Mouse (Mus musculus) bone marrow, adult 2 months (tissue): ENCODE measurements around the gene Wdr54. TPM values are rescaled to one million over a fixed set of nuclear protein-coding genes. Genes with fewer than 3 reads are reported as not detected.

Experiments
- H3K27ac ChIP-seq: fragments of 200-500 bp; 2 replicates; pipeline ENCODE4 v1.5.1; 2012; ENCODE audit warnings: low read depth, mild to moderate bottlenecking, control low read depth, inconsistent platforms, low read length; ENCODE audit not compliant: control insufficient read depth, poor library complexity, insufficient read depth
- H3K4me1 ChIP-seq: fragments of 200-500 bp; 2 replicates; pipeline ENCODE4 v1.6.1; 2011; ENCODE audit warnings: low read length; ENCODE audit not compliant: control insufficient read depth, insufficient read depth
- H3K4me3 ChIP-seq: fragments of 200-500 bp; replicated peaks from 2 replicates; pipeline ENCODE3; 2011; ENCODE audit warnings: mild to moderate bottlenecking, low read depth, low read length, control low read depth; ENCODE audit not compliant: control insufficient read depth
- CTCF ChIP-seq: fragments of 200-500 bp; IDR thresholded peaks from 2 replicates; pipeline ENCODE4 v1.5.1; 2011; ENCODE audit warnings: low read length, control low read depth; ENCODE audit not compliant: control insufficient read depth, insufficient read depth
- POLR2A ChIP-seq: fragments of 200-500 bp; IDR thresholded peaks from 2 replicates; pipeline ENCODE4 v1.6.1; 2011; ENCODE audit warnings: low read depth, mild to moderate bottlenecking, control low read depth, low read length, borderline replicate concordance; ENCODE audit not compliant: control insufficient read depth
- WGBS: fragments of 180-500 bp; shearing (Covaris S2); methylation state at CpG from one replicate; pipeline ENCODE4 v1.1.7; 2018; 5-methylcytosine and 5-hydroxymethylcytosine counted together
- polyA plus RNA-seq: library from polyadenylated mRNA; stranded (reverse); fragments of >200 nt; gene quantifications from 2 replicates; pipeline ENCODE4 v1.2.4, GENCODE M21; 2011; ENCODE audit warnings: low replicate concordance; ENCODE audit not compliant: missing spikeins, insufficient read depth, insufficient read length

The Wdr54 gene
- polyA plus RNA-seq, 1 experiment = not detected

DNA sequence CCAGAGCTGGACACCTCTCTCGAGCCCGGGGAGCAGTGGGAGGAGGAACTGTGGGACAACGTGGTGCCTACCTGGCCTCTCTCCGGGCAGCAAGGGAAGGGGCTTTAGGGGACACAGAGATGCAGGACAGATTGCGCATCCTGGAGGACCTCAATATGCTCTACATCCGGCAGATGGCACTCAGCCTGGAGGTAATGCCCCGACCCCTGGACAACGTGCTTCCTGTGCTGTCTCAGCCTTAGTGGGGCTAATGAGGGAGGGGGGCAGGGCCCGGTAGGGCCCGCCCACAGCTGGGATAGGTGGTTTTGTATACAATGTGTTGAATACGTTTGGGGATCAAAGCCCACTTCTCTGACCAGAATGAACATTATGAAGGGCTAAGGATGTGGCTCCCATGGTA is 18.1 kb downstream of the Wdr54 start:
- Histone ChIP-seq H3K4me3 (no peak overlapping the region), H3K4me1 (peaks cover 3% of the 10 kb centered on the region; the same call in 1 of the 2 replicates), H3K27ac (no peak overlapping the region)
- WGBS = 4% methylated on average over 11 of the region's 11 CpGs
- TF ChIP-seq CTCF (no peak), POLR2A (no peak)

DNA sequence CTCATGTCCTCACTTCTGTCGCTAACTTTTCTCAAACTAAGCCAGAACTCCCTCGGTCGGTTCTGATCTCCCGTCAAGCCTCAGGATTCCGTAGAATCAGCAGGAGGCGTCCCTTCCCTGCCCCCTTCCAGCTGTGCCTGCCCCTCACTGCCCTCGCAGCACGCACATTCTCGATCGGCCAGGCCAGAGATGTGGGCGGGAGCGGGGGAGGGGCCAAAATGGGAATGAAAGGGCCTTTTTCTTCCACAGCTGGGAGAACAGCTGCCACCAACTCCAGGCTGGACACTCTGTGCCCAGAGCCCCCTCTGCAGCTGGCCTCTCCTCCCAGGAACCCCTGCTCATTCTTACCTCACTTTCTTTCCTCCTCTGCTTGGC is 18.6 kb downstream of the Wdr54 start:
- no peak for TF ChIP-seq CTCF
- 0 out of 2 replicates have a peak, but pooled peaks have one; percentile 8 for TF ChIP-seq POLR2A
- H3K27ac ChIP-seq = no peak overlapping the region
- under 1% methylated on average over 12 of the region's 12 CpGs for WGBS
- peak overlapping the region; percentile 35 for H3K4me3 ChIP-seq
- H3K4me1 ChIP-seq = peaks cover 3% of the 10 kb centered on the region; the same call in 1 of the 2 replicates

DNA sequence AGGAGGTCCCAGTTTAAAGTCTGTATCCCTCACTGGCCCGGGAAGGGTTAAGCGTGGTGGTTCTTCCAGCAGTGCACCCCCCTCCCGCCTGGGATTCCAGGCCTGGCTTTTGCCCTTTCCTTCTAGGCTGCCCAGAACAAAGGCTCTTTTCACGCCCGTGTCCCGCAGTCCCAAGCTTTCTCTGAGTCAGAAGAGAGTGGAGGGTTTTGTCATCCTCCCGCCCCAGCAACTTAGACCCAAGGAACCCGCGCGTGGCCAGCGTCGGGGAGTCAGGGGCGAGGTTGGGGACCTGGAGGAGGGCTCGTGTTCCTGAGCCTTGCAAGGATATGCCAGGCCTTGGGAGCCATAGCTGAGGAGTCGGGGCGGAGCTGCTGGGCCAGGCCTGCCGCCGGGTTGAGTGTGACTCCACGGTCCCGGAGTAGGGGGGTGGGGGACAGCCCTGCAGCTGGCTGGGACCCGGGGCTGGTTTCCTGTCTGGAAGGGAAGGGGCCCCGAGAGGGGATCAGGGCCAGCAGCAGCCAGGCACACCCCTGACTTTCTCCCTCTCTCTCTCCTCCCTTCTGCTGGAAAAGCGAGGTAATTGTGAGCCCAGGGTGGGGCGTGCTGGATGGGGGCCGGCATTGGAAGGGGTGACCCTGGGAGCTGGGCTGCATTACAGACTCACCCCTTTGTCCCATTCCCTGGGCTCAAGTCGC is 19.2 kb downstream of the Wdr54 start:
- Histone ChIP-seq H3K4me3 (peak overlapping the region; percentile 35), H3K4me1 (peaks cover 3% of the 10 kb centered on the region; the same call in 1 of the 2 replicates), H3K27ac (no peak overlapping the region; the same call in 1 of the 2 replicates)
- WGBS = 4% methylated on average over 26 of the region's 26 CpGs
- TF ChIP-seq CTCF = no peak
- no peak for TF ChIP-seq POLR2A

DNA sequence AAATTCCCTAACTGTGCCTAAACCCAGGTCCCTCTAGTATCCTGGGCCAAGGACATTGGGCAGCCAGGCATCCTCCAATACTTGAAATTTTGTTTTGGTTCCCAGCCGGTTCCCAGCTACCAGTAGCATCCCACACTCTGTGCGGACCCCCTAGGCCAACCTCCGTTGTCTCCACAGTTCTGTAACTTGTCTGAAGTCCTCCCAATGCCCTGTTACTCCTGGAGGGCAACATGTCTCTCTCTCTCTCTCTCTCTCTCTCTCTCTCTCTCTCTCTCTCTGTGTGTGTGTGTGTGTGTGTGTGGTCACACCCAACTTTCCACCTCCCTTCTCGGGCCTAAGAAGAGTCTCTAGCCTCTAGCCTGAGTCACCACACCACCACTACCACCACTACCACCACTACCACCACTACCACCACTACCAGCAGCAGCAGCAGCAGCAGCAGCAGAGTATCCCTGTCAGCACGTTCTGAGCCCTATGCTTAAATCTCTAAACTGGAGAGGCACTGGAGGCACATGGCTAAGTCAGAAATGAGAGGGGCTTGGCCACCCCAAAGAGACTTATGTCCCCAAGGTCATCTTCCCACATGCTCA is 19.8 kb downstream of the Wdr54 start:
- H3K27ac ChIP-seq = no peak overlapping the region
- H3K4me3 ChIP-seq = no peak overlapping the region
- WGBS = 56% methylated on average over 5 of the region's 5 CpGs
- TF ChIP-seq CTCF (no peak), POLR2A (no peak)
- peaks cover 3% of the 10 kb centered on the region; the same call in 1 of the 2 replicates for H3K4me1 ChIP-seq

DNA sequence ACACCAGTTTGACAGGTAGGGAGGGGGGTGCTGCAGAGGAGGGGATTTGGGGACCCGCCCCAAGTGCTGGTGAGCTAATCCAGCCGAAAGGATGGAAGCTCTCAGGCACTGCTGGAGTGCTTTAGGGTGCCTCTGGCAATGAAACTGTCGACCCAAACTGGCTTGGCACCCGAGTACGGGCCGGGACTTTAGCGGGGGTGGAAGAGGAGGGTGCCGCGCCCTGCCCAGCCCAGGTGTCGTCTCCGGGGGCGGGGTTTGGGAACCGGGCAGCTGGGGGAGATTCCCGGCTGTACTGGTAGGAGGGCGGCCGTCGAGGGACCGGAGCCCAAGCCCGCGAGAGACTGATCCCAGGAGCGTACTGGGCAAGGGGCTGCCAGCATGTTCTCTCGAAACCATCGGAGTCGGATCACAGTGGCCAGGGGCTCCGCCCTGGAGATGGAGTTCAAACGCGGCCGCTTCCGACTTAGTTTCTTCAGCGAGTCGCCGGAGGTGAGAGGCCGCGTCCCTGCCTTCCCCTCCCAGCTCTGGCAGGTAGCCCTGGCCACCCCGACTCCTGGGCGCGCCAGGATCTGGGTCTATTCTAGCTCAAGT is 20.5 kb downstream of the Wdr54 start:
- Histone ChIP-seq H3K27ac (no peak overlapping the region), H3K4me1 (peaks cover 5% of the 10 kb centered on the region; the same call in 1 of the 2 replicates), H3K4me3 (peak overlapping the region; percentile 31)
- no peak for TF ChIP-seq POLR2A
- 30% methylated on average over 37 of the region's 37 CpGs for WGBS

DNA sequence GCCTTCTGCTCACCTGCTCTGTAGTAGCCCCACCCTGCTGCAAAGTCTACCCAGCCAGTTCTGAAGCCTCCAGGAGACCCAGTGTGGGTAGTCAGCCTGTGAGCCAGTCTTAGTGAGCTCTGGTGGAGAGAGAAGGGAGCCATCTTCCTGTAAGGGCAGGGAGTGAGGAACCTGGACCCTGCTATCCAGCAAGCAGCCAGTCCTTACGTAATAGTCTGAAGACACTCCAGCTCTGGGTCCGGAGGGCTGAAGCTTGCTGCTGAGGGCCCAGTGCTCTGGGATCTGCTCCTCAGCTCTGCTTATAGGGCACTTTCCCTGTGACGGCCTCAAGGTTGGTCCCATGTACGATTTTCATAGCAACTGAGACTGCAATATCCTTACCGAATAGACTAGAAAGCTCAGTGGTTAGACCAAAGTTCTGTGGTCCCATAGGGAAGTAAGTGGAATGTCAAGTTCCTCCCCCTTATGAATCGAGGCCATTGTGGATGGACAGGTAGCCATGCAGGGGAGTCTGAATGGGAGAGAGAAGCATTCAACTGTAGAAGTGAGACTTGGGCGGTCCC is 21.2 kb downstream of the Wdr54 start, which contains the start of gene Rtkn:
Rtkn (plus strand) TSS at position 513 of the 563 bp plus-strand sequence.
- peaks cover 5% of the 10 kb centered on the region; the same call in 1 of the 2 replicates for H3K4me1 ChIP-seq

DNA sequence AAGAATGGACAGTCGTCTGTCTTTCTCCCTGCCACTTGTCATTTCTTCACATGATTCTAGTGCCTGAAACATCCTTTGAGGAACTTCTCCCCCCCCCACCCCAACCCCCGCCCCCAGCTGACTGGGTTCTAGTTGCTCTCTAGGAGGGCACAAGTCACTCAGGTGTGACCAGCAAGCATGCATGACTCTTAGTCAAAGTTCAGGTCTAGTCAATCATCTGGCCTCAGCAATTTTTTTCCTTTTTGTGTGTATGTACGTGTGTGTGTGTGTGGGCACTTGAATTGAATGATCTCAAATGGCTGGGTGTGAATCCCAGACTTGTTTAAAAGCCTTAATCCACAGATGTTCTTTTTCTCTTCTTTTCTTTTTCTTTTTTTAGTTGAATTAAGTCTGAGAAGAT is 22.0 kb downstream of the Wdr54 start:
- no peak for TF ChIP-seq CTCF
- no peak for TF ChIP-seq POLR2A
- Histone ChIP-seq H3K4me1 (peaks cover 5% of the 10 kb centered on the region; the same call in 1 of the 2 replicates), H3K27ac (no peak overlapping the region), H3K4me3 (no peak overlapping the region)
- WGBS = 49% methylated on average over 3 of the region's 3 CpGs

More for the DNA sequence above, 21.2 kb downstream of the Wdr54 start, which contains the start of gene Rtkn:
- Histone ChIP-seq H3K27ac (no peak within 1 kb of the TSS), H3K4me3 (peak within 1 kb of the TSS; percentile 31)
- 56% methylated on average over 7 of the region's 7 CpGs for WGBS
- TF ChIP-seq CTCF = no peak

DNA sequence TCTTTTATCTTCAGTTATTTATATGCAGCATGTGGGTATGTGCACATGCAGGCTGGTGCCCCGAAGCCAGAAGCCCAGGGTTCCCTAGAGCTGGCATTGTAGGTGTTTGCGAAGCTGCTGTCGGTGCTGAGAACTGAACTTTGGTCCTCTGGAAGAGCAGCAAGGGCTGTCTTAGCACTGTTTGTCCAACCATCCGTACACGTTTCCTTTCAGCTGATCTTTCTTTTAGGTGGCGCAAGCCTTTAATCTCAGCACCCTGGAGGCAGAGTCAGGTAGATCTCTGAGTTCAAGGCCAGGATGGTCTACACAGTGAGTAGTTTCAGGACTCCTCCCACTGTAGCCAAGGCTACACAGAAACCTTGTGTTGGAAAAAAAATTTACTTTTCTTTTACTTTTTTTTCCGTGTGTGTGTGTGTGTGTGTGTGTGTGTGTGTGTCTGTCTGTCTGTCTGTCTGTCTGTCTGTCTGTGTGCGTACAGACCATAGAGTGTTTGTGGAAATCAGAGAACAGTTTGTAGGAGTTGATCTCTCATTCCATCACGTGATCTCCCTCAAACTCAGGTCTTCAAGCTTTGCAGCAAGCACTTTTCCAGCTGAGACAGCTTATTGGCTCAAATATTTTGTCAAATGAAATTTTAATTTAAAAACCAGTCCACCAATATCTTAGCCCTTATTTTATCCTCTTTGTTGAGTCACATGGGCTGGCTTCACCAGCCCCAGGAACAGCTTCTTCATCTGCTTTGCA is 23.8 kb downstream of the Wdr54 start:
- no peak overlapping the region for H3K4me3 ChIP-seq
- H3K4me1 ChIP-seq = peaks cover 4% of the 10 kb centered on the region; the same call in 1 of the 2 replicates
- H3K27ac ChIP-seq = peak overlapping the region; percentile 10; the same call in 1 of the 2 replicates
- TF ChIP-seq POLR2A (no peak), CTCF (no peak)
- 60% methylated on average over 9 of the region's 9 CpGs for WGBS
